Mouse (Mus musculus) spleen, adult 2 months (tissue): ENCODE data around the gene Zfp324.

Experiments
- CTCF ChIP-seq: fragments of 200-500 bp; IDR thresholded peaks from 2 replicates; pipeline ENCODE4 v1.5.1; 2011; ENCODE audit warnings: mild to moderate bottlenecking, inconsistent platforms; ENCODE audit not compliant: insufficient read depth, insufficient read length, insufficient replicate concordance; ENCODE audit errors: extremely low read depth
- POLR2A ChIP-seq: fragments of 200-500 bp; IDR thresholded peaks from 2 replicates; pipeline ENCODE4 v1.6.1; 2011; ENCODE audit warnings: low read depth, low read length, inconsistent platforms

GRCm38 (mm10) chr7:12997230-12997629 lies 31.6 kb downstream of the Zfp324 start:
- no peak for TF ChIP-seq CTCF
- TF ChIP-seq POLR2A, result no peak
